Mouse (Mus musculus): ENCODE measurements around the gene Plac8. TPM values are rescaled to one million over a fixed set of nuclear protein-coding genes. Genes with fewer than 3 reads are reported as not detected.

Plac8 gene
- polyA plus RNA-seq, 1 experiment from 2014 or later = 0.41 TPM

- no peaks in the 10 kb centered on the region for H3K4me1 ChIP-seq (replicated peaks; ENCODE audit: control insufficient read depth, insufficient read depth, low read length)
- no peaks in the 10 kb centered on the region for H3K36me3 ChIP-seq (ENCODE audit: control insufficient read depth, insufficient read depth)
- no peak overlapping the region for H3K4me3 ChIP-seq (replicated peaks; ENCODE audit: low read length)
- no peak overlapping the region for H3K4me2 ChIP-seq (ENCODE audit: low read length)
- no peak for ATAC-seq
- H3K9me3 ChIP-seq (ENCODE audit: control insufficient read depth, low read length) = no peaks in the 10 kb centered on the region
- no peaks in the 10 kb centered on the region for H3K27me3 ChIP-seq (replicated peaks; ENCODE audit: control insufficient read depth, insufficient read depth, low read length)
- WGBS = 95% methylated on average over 9 of the region's 9 CpGs
- H3K9ac ChIP-seq (replicated peaks; ENCODE audit: low read depth, low read length) = no peak overlapping the region
- no peak overlapping the region for H3K27ac ChIP-seq (ENCODE audit: low read length)
Observed at GRCm38 (mm10) chr5:100598961-100599463, 27.0 kb upstream of the Plac8 start.

GRCm38 (mm10) chr5:100597886-100598485, 25.9 kb upstream of the Plac8 start:
- 58% methylated on average over 11 of the region's 11 CpGs for WGBS
- Histone ChIP-seq H3K27me3 (replicated peaks; ENCODE audit: control insufficient read depth, insufficient read depth, low read length) (no peaks in the 10 kb centered on the region), H3K27ac (ENCODE audit: low read length) (no peak overlapping the region), H3K9ac (replicated peaks; ENCODE audit: low read depth, low read length) (no peak overlapping the region), H3K4me3 (replicated peaks; ENCODE audit: low read length) (no peak overlapping the region), H3K4me2 (ENCODE audit: low read length) (no peak overlapping the region), H3K4me1 (replicated peaks; ENCODE audit: control insufficient read depth, insufficient read depth, low read length) (no peaks in the 10 kb centered on the region), H3K9me3 (ENCODE audit: control insufficient read depth, low read length) (no peaks in the 10 kb centered on the region), H3K36me3 (ENCODE audit: control insufficient read depth, insufficient read depth) (no peaks in the 10 kb centered on the region)
- no peak for ATAC-seq

GRCm38 (mm10) chr5:100595999-100596398, 24.0 kb upstream of the Plac8 start:
- Histone ChIP-seq H3K36me3 (ENCODE audit: control insufficient read depth, insufficient read depth) (no peaks in the 10 kb centered on the region), H3K4me2 (ENCODE audit: low read length) (no peak overlapping the region), H3K9me3 (ENCODE audit: control insufficient read depth, low read length) (no peaks in the 10 kb centered on the region), H3K27me3 (replicated peaks; ENCODE audit: control insufficient read depth, insufficient read depth, low read length) (no peaks in the 10 kb centered on the region), H3K4me1 (replicated peaks; ENCODE audit: control insufficient read depth, insufficient read depth, low read length) (no peaks in the 10 kb centered on the region), H3K27ac (ENCODE audit: low read length) (no peak overlapping the region), H3K4me3 (replicated peaks; ENCODE audit: low read length) (no peak overlapping the region), H3K9ac (replicated peaks; ENCODE audit: low read depth, low read length) (no peak overlapping the region)
- 94% methylated on average over 6 of the region's 6 CpGs for WGBS
- ATAC-seq = no peak

- Histone ChIP-seq H3K27me3 (replicated peaks; ENCODE audit: control insufficient read depth, insufficient read depth, low read length) (no peaks in the 10 kb centered on the region), H3K4me3 (replicated peaks; ENCODE audit: low read length) (no peak overlapping the region), H3K4me2 (ENCODE audit: low read length) (no peak overlapping the region), H3K9me3 (ENCODE audit: control insufficient read depth, low read length) (no peaks in the 10 kb centered on the region), H3K36me3 (ENCODE audit: control insufficient read depth, insufficient read depth) (no peaks in the 10 kb centered on the region), H3K4me1 (replicated peaks; ENCODE audit: control insufficient read depth, insufficient read depth, low read length) (no peaks in the 10 kb centered on the region), H3K27ac (ENCODE audit: low read length) (no peak overlapping the region), H3K9ac (replicated peaks; ENCODE audit: low read depth, low read length) (no peak overlapping the region)
- WGBS = 83% methylated on average over 13 of the region's 13 CpGs
- no peak for ATAC-seq
Observed at GRCm38 (mm10) chr5:100594803-100595467, 22.9 kb upstream of the Plac8 start.

GRCm38 (mm10) chr5:100590505-100590904, 18.5 kb upstream of the Plac8 start:
- no peaks in the 10 kb centered on the region for H3K4me1 ChIP-seq (replicated peaks; ENCODE audit: control insufficient read depth, insufficient read depth, low read length)
- no peak for ATAC-seq
- H3K4me3 ChIP-seq (replicated peaks; ENCODE audit: low read length) = no peak overlapping the region
- H3K27me3 ChIP-seq (replicated peaks; ENCODE audit: control insufficient read depth, insufficient read depth, low read length) = no peaks in the 10 kb centered on the region
- H3K27ac ChIP-seq (ENCODE audit: low read length) = no peak overlapping the region
- no peak overlapping the region for H3K4me2 ChIP-seq (ENCODE audit: low read length)
- no peak overlapping the region for H3K9ac ChIP-seq (replicated peaks; ENCODE audit: low read depth, low read length)
- 92% methylated on average over 5 of the region's 5 CpGs for WGBS
- H3K9me3 ChIP-seq (ENCODE audit: control insufficient read depth, low read length) = no peaks in the 10 kb centered on the region
- no peaks in the 10 kb centered on the region for H3K36me3 ChIP-seq (ENCODE audit: control insufficient read depth, insufficient read depth)

- no peaks in the 10 kb centered on the region for H3K4me1 ChIP-seq (replicated peaks; ENCODE audit: control insufficient read depth, insufficient read depth, low read length)
- H3K27me3 ChIP-seq (replicated peaks; ENCODE audit: control insufficient read depth, insufficient read depth, low read length) = no peaks in the 10 kb centered on the region
- H3K4me2 ChIP-seq (ENCODE audit: low read length) = no peak overlapping the region
- no peak for ATAC-seq
- H3K4me3 ChIP-seq (replicated peaks; ENCODE audit: low read length) = no peak overlapping the region
- H3K27ac ChIP-seq (ENCODE audit: low read length) = no peak overlapping the region
- no peaks in the 10 kb centered on the region for H3K9me3 ChIP-seq (ENCODE audit: control insufficient read depth, low read length)
- H3K9ac ChIP-seq (replicated peaks; ENCODE audit: low read depth, low read length) = no peak overlapping the region
- H3K36me3 ChIP-seq (ENCODE audit: control insufficient read depth, insufficient read depth) = no peaks in the 10 kb centered on the region
- 58% methylated on average over 2 of the region's 2 CpGs for WGBS
Observed at GRCm38 (mm10) chr5:100587626-100588025, 15.6 kb upstream of the Plac8 start.

- no peak for ATAC-seq
- H3K4me1 ChIP-seq (replicated peaks; ENCODE audit: control insufficient read depth, insufficient read depth, low read length) = no peaks in the 10 kb centered on the region
- 92% methylated on average over 7 of the region's 7 CpGs for WGBS
Observed at GRCm38 (mm10) chr5:100587136-100587535, 15.1 kb upstream of the Plac8 start.

GRCm38 (mm10) chr5:100585657-100586056, 13.6 kb upstream of the Plac8 start:
- Histone ChIP-seq H3K4me1 (replicated peaks; ENCODE audit: control insufficient read depth, insufficient read depth, low read length) (no peaks in the 10 kb centered on the region), H3K4me2 (ENCODE audit: low read length) (no peak overlapping the region), H3K27me3 (replicated peaks; ENCODE audit: control insufficient read depth, insufficient read depth, low read length) (no peaks in the 10 kb centered on the region), H3K4me3 (replicated peaks; ENCODE audit: low read length) (no peak overlapping the region), H3K9ac (replicated peaks; ENCODE audit: low read depth, low read length) (no peak overlapping the region), H3K27ac (ENCODE audit: low read length) (no peak overlapping the region), H3K9me3 (ENCODE audit: control insufficient read depth, low read length) (no peaks in the 10 kb centered on the region), H3K36me3 (ENCODE audit: control insufficient read depth, insufficient read depth) (no peaks in the 10 kb centered on the region)
- ATAC-seq = no peak
- WGBS = 95% methylated on average over 3 of the region's 3 CpGs

More at GRCm38 (mm10) chr5:100587136-100587535, 15.1 kb upstream of the Plac8 start:
- no peak overlapping the region for H3K4me3 ChIP-seq (replicated peaks; ENCODE audit: low read length)
- no peak overlapping the region for H3K27ac ChIP-seq (ENCODE audit: low read length)
- no peaks in the 10 kb centered on the region for H3K9me3 ChIP-seq (ENCODE audit: control insufficient read depth, low read length)
- H3K27me3 ChIP-seq (replicated peaks; ENCODE audit: control insufficient read depth, insufficient read depth, low read length) = no peaks in the 10 kb centered on the region
- H3K4me2 ChIP-seq (ENCODE audit: low read length) = no peak overlapping the region
- no peak overlapping the region for H3K9ac ChIP-seq (replicated peaks; ENCODE audit: low read depth, low read length)
- H3K36me3 ChIP-seq (ENCODE audit: control insufficient read depth, insufficient read depth) = no peaks in the 10 kb centered on the region

GRCm38 (mm10) chr5:100585206-100585644, 13.2 kb upstream of the Plac8 start:
- H3K4me2 ChIP-seq (ENCODE audit: low read length) = no peak overlapping the region
- H3K36me3 ChIP-seq (ENCODE audit: control insufficient read depth, insufficient read depth) = no peaks in the 10 kb centered on the region
- WGBS = 87% methylated on average over 8 of the region's 8 CpGs
- H3K9me3 ChIP-seq (ENCODE audit: control insufficient read depth, low read length) = no peaks in the 10 kb centered on the region
- no peak overlapping the region for H3K4me3 ChIP-seq (replicated peaks; ENCODE audit: low read length)
- ATAC-seq = no peak
- H3K27ac ChIP-seq (ENCODE audit: low read length) = no peak overlapping the region
- H3K27me3 ChIP-seq (replicated peaks; ENCODE audit: control insufficient read depth, insufficient read depth, low read length) = no peaks in the 10 kb centered on the region
- H3K9ac ChIP-seq (replicated peaks; ENCODE audit: low read depth, low read length) = no peak overlapping the region
- H3K4me1 ChIP-seq (replicated peaks; ENCODE audit: control insufficient read depth, insufficient read depth, low read length) = no peaks in the 10 kb centered on the region

Data from forebrain, embryonic 16.5 days (tissue).